ENCODE assay signal across 8 mouse cellular contexts in genomic region chr13:40730651-40731178, GRCm38 (mm10). TPM values are rescaled to one million over a fixed set of nuclear protein-coding genes. Genes with fewer than 3 reads are reported as not detected.
DNase-seq lines count a peak whose midpoint lies in the region; ATAC-seq lines count a peak whose summit lies in the region.

No protein-coding gene starts in this region.

- H3K9ac ChIP-seq in embryonic facial prominence, embryonic 13.5 days: peak overlapping the region; percentile 96
- peak overlapping the region; percentile 90 for H3K9ac ChIP-seq in hindbrain, embryonic 13.5 days
- no peak overlapping the region for H3K9ac ChIP-seq in liver, embryonic 16.5 days (ENCODE audit: low read depth, low read length)

- H3K27me3 ChIP-seq in embryonic facial prominence, embryonic 13.5 days: peaks cover 54% of the 10 kb centered on the region
- peaks cover 72% of the 10 kb centered on the region for H3K27me3 ChIP-seq in hindbrain, embryonic 13.5 days
- H3K27me3 ChIP-seq in liver, embryonic 16.5 days (ENCODE audit: control insufficient read depth, insufficient read depth, low read depth, low read length): peaks cover 94% of the 10 kb centered on the region

- WGBS in embryonic facial prominence, embryonic 13.5 days: 0% methylated on average over 38 of the region's 41 CpGs
- 0% methylated on average over 39 of the region's 41 CpGs for WGBS in hindbrain, embryonic 13.5 days
- 1% methylated on average over 38 of the region's 41 CpGs for WGBS in liver, embryonic 16.5 days (ENCODE audit: insufficient replicate concordance)

- peaks cover 17% of the 10 kb centered on the region for H3K4me1 ChIP-seq in embryonic facial prominence, embryonic 13.5 days
- H3K4me1 ChIP-seq in hindbrain, embryonic 13.5 days (replicated peaks): peaks cover 39% of the 10 kb centered on the region
- H3K4me1 ChIP-seq in liver, embryonic 16.5 days (ENCODE audit: control insufficient read depth, low read depth, low read length): no peaks in the 10 kb centered on the region; the same call in 1 of the 2 replicates

- DNase-seq in cerebellum, adult 8-10 months: peak; percentile 30
- DNase-seq in cerebellum, adult 9-10 months: no peak
- peak; percentile 64 for DNase-seq in retina, embryonic 14.5 days (ENCODE audit: low spot score)
- DNase-seq in layer of hippocampus, postnatal 36 days: no peak

- H3K4me2 ChIP-seq in embryonic facial prominence, embryonic 13.5 days: peak overlapping the region; percentile 67
- H3K4me2 ChIP-seq in hindbrain, embryonic 13.5 days: peak overlapping the region; percentile 59
- peak overlapping the region; percentile 57 for H3K4me2 ChIP-seq in liver, embryonic 16.5 days (ENCODE audit: low read depth, low read length)

- no peaks in the 10 kb centered on the region for H3K36me3 ChIP-seq in embryonic facial prominence, embryonic 13.5 days
- no peaks in the 10 kb centered on the region for H3K36me3 ChIP-seq in hindbrain, embryonic 13.5 days
- H3K36me3 ChIP-seq in liver, embryonic 16.5 days (ENCODE audit: control insufficient read depth, insufficient read depth): no peaks in the 10 kb centered on the region

- peak overlapping the region; percentile 98 for H3K27ac ChIP-seq in embryonic facial prominence, embryonic 13.5 days
- peak overlapping the region; percentile 97 for H3K27ac ChIP-seq in hindbrain, embryonic 13.5 days
- no peak overlapping the region for H3K27ac ChIP-seq in liver, embryonic 16.5 days (ENCODE audit: low read length)

- ATAC-seq in CD4-positive, CD25-positive, alpha-beta regulatory T cell, adult 4 months: peak; percentile 56
- peak; percentile 72; the same call in 1 of the 2 replicates for ATAC-seq in embryonic facial prominence, embryonic 13.5 days (ENCODE audit: insufficient number of reproducible peaks, insufficient read depth, low FRiP score, low TSS enrichment, low read depth)
- peak; percentile 78 for ATAC-seq in hindbrain, embryonic 13.5 days (ENCODE audit: low FRiP score)
- ATAC-seq in liver, embryonic 16.5 days (ENCODE audit: low read depth): no peak

- no peaks in the 10 kb centered on the region for H3K9me3 ChIP-seq in embryonic facial prominence, embryonic 13.5 days
- no peaks in the 10 kb centered on the region for H3K9me3 ChIP-seq in hindbrain, embryonic 13.5 days
- H3K9me3 ChIP-seq in liver, embryonic 16.5 days (replicated peaks; ENCODE audit: control insufficient read depth, low read length): no peaks in the 10 kb centered on the region

- H3K4me3 ChIP-seq in embryonic facial prominence, embryonic 13.5 days: peak overlapping the region; percentile 67
- peak overlapping the region; percentile 54 for H3K4me3 ChIP-seq in hindbrain, embryonic 13.5 days
- peak overlapping the region; percentile 51 for H3K4me3 ChIP-seq in liver, embryonic 16.5 days (ENCODE audit: low read depth, low read length)

RNA-seq across cellular contexts. Expression of gene Tfap2a, which starts 7.5 kb away (rescaled TPM):
- under 1 TPM in 1 of 2 experiments, not detected in 1; 0.20 TPM for polyA plus RNA-seq in CD4-positive, CD25-positive, alpha-beta regulatory T cell, adult 4 months (2017; shearing (Covaris generic))
- polyA plus RNA-seq in embryonic facial prominence, embryonic 13.5 days (2015; fragmentation: Nextera tagmentation; extraction: Ambion mirVana): 17.5 and 20.5 TPM in 2 replicates
- 14.2 and 22.9 TPM in 2 replicates for polyA plus RNA-seq in hindbrain, embryonic 13.5 days (2015; fragmentation: Nextera tagmentation; extraction: Ambion mirVana)
- not detected in 2 replicates for polyA plus RNA-seq in liver, embryonic 16.5 days (2015; fragmentation: Nextera tagmentation; extraction: Ambion mirVana)
- total RNA-seq in layer of hippocampus, postnatal 36 days (2021): under 1 TPM; 0.40 to 0.42 TPM

Comparison
In these comparisons a context has a peak if more than half of its experiments do, and no peak if none do; other contexts are left out.
1. DNase-seq: peak in cerebellum, adult 8-10 months (single experiment) and retina, embryonic 14.5 days (single experiment); none in cerebellum, adult 9-10 months (single experiment) and layer of hippocampus, postnatal 36 days (0 of 2).
2. RNA of gene Tfap2a, which starts 7.5 kb away (polyA plus RNA-seq): 14.2 to 22.9 TPM in hindbrain, embryonic 13.5 days and 17.5 to 20.5 TPM in embryonic facial prominence, embryonic 13.5 days; 0.20 TPM in CD4-positive, CD25-positive, alpha-beta regulatory T cell, adult 4 months and not detected in liver, embryonic 16.5 days; every median in the first group is over 10 times any median in the second.
3. Peak in every context shown above with its lines, with median percentiles within 50 percentile points of each other: H3K4me2 ChIP-seq and H3K4me3 ChIP-seq.